Mouse (Mus musculus): ENCODE data around the gene Tanc2. TPM values are rescaled to one million over a fixed set of nuclear protein-coding genes. Genes with fewer than 3 reads are reported as not detected.

The Tanc2 gene
- total and polyA plus RNA-seq, 2 experiments from 2014 or later: 5.2 to 25.0 TPM

DNA sequence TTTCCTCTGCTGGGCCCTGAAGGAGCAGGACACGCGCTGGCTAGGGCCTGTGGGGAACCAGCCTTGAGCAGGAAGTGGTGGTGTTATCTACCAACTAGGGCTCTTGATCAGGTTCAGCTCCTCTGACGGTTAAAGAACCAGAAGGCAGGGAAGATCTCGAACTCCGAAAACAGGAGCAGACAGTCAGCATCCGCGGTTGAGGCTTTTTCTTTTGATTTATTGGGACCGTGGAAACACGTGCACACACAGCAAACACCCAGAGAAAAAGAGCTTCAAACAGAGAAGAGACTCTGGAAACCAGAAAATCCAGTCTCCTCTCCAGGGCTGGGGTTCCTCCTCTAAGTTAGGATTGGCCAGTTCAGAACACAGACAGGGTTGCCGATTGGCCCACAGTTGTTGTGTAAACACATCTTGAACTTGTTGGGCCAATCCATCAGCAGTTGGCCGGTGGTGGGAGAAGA lies 356.9 kb downstream of the Tanc2 start:
- whole genome bisulfite sequencing: 52% methylated on average over 11 of the region's 11 CpGs
- no peak overlapping the region for H3K4me2 ChIP-seq (ENCODE audit: low read depth, low read length)

DNA sequence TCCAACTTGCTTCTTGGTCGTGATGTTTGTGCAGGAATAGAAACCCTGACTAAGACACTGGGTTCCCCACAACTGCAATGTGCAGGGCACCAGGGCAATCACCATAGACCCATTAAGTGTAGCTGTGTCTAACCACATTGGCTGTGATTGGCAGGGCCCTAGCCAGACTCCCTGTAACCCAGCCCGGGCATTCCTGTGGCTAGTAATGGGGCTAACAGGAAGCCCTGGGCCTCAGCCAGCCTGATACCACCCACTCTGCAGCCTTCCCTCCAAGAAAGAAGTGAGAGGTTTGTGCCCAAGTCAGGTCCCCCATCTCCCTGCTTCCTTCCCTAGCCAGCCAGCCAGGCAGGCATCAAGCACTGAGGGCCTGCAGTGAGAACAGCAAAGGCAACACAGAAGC lies 358.5 kb downstream of the Tanc2 start:
- Histone ChIP-seq H3K27ac (ENCODE audit: low read depth) (no peak overlapping the region), H3K36me3 (replicated peaks; ENCODE audit: control insufficient read depth, insufficient read depth, low read length) (no peaks in the 10 kb centered on the region), H3K4me2 (ENCODE audit: low read depth, low read length) (no peak overlapping the region), H3K4me1 (ENCODE audit: control insufficient read depth, insufficient read depth) (peaks cover 6% of the 10 kb centered on the region; the same call in 1 of the 2 replicates), H3K27me3 (ENCODE audit: control insufficient read depth, insufficient read depth, low read length) (0 out of 2 replicates have a peak, but pooled peaks cover 4% of the 10 kb centered on the region), H3K4me3 (ENCODE audit: low read depth, low read length) (no peak overlapping the region), H3K9me3 (replicated peaks; ENCODE audit: control insufficient read depth, low read length) (no peaks in the 10 kb centered on the region), H3K9ac (replicated peaks; ENCODE audit: low read depth, low read length) (no peak overlapping the region)
- 53% methylated on average over 2 of the region's 2 CpGs for WGBS
- no peak for DNase-seq (ENCODE audit: low spot score)
- TF ChIP-seq CTCF (IDR thresholded peaks at IDR 0.05; ENCODE audit: low read depth): no peak
- TF ChIP-seq EP300 (IDR thresholded peaks at IDR 0.05; ENCODE audit: low read depth): no peak
- ATAC-seq (ENCODE audit: insufficient read depth, low read depth): no peak

More for the DNA sequence above, 356.9 kb downstream of the Tanc2 start:
- Histone ChIP-seq H3K36me3 (replicated peaks; ENCODE audit: control insufficient read depth, insufficient read depth, low read length) (no peaks in the 10 kb centered on the region), H3K4me3 (ENCODE audit: low read depth, low read length) (no peak overlapping the region), H3K4me1 (ENCODE audit: control insufficient read depth, insufficient read depth) (peaks cover 6% of the 10 kb centered on the region; the same call in 1 of the 2 replicates), H3K9ac (replicated peaks; ENCODE audit: low read depth, low read length) (no peak overlapping the region), H3K27me3 (ENCODE audit: control insufficient read depth, insufficient read depth, low read length) (0 out of 2 replicates have a peak, but pooled peaks cover 4% of the 10 kb centered on the region), H3K27ac (ENCODE audit: low read depth) (no peak overlapping the region), H3K9me3 (replicated peaks; ENCODE audit: control insufficient read depth, low read length) (no peaks in the 10 kb centered on the region)
- DNase-seq (ENCODE audit: low spot score): no peak
- TF ChIP-seq CTCF (IDR thresholded peaks at IDR 0.05; ENCODE audit: low read depth): no peak
- ATAC-seq (ENCODE audit: insufficient read depth, low read depth): no peak

DNA sequence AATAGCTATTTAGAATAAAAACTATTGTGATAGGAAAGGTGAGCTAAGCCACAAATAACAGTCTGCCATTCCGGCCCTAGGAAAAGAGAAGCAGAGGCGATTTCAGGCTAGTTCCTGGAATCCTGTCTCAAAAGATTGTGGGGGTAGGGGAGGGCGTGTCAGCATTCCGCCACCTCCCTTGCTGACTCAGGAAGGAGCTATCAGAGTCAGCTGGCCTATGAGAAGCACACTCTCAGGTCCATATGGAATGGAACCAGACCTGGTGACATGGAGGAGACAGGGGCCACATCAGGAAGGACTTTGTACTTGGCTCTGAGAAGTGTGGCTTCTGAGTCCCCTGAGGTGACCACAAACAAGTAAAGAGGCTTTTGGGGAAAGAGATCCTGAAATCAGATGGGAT lies 360.7 kb downstream of the Tanc2 start:
- 0 out of 2 replicates have a peak, but pooled peaks cover 4% of the 10 kb centered on the region for H3K27me3 ChIP-seq (ENCODE audit: control insufficient read depth, insufficient read depth, low read length)
- H3K27ac ChIP-seq (ENCODE audit: low read depth): no peak overlapping the region
- ATAC-seq (ENCODE audit: insufficient read depth, low read depth) (no peak), DNase-seq (ENCODE audit: low spot score) (no peak)
- no peak for TF ChIP-seq EP300 (IDR thresholded peaks at IDR 0.05; ENCODE audit: low read depth)
- no peak for TF ChIP-seq CTCF (IDR thresholded peaks at IDR 0.05; ENCODE audit: low read depth)
- no peak overlapping the region for H3K4me3 ChIP-seq (ENCODE audit: low read depth, low read length)
- 51% methylated on average over 4 of the region's 4 CpGs for WGBS
- H3K36me3 ChIP-seq (replicated peaks; ENCODE audit: control insufficient read depth, insufficient read depth, low read length): no peaks in the 10 kb centered on the region
- H3K4me2 ChIP-seq (ENCODE audit: low read depth, low read length): no peak overlapping the region
- H3K4me1 ChIP-seq (ENCODE audit: control insufficient read depth, insufficient read depth): no peaks in the 10 kb centered on the region; the same call in 1 of the 2 replicates
- no peak overlapping the region for H3K9ac ChIP-seq (replicated peaks; ENCODE audit: low read depth, low read length)
- H3K9me3 ChIP-seq (replicated peaks; ENCODE audit: control insufficient read depth, low read length): no peaks in the 10 kb centered on the region

DNA sequence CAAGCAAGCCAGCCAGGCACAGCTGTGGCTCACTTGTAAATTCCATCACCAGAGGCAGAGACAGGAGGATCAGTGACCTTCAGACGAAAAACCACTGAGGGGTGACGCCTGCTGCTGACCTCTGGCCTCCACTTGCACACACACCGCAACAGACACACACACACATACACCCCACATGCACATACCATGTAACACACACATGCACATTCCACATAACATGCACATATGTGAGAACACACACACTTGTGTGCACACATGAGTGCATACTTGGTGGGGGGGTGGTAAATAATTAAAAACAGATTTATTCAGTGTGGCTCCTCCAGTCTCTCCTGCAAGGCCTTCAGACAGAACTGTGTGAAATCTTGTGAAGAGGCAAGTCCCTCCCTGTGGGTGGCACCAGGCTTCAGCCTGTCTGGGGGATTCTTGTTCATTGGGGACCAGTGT lies 361.8 kb downstream of the Tanc2 start:
- Histone ChIP-seq H3K4me3 (ENCODE audit: low read depth, low read length) (no peak overlapping the region), H3K4me1 (ENCODE audit: control insufficient read depth, insufficient read depth) (no peaks in the 10 kb centered on the region), H3K9ac (replicated peaks; ENCODE audit: low read depth, low read length) (no peak overlapping the region), H3K27ac (ENCODE audit: low read depth) (no peak overlapping the region), H3K4me2 (ENCODE audit: low read depth, low read length) (no peak overlapping the region), H3K9me3 (replicated peaks; ENCODE audit: control insufficient read depth, low read length) (no peaks in the 10 kb centered on the region), H3K36me3 (replicated peaks; ENCODE audit: control insufficient read depth, insufficient read depth, low read length) (no peaks in the 10 kb centered on the region), H3K27me3 (ENCODE audit: control insufficient read depth, insufficient read depth, low read length) (0 out of 2 replicates have a peak, but pooled peaks cover 4% of the 10 kb centered on the region)
- TF ChIP-seq CTCF (IDR thresholded peaks at IDR 0.05; ENCODE audit: low read depth) (no peak), EP300 (IDR thresholded peaks at IDR 0.05; ENCODE audit: low read depth) (no peak)
- ATAC-seq (ENCODE audit: insufficient read depth, low read depth) (no peak), DNase-seq (ENCODE audit: low spot score) (no peak)
- 68% methylated on average over 3 of the region's 3 CpGs for WGBS

DNA sequence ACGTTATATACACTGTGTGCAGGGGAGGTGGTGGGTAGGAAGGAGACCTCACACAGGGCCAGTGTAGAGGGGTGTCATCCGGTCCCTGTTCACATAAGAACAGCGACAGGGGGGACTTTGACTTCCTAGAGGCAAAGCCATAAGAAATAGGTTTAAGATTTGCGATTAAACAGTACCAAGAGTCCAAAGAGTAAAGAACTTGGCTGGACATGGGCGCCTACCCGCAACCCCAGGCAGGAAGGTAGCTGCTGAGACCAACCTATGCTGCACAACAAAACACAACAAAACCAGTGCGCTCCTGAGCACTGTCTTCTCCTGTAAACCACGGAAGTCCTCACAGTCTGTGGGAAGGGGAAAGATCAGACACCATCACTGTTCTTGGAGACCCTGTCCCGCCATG lies 362.3 kb downstream of the Tanc2 start:
- no peaks in the 10 kb centered on the region for H3K36me3 ChIP-seq (replicated peaks; ENCODE audit: control insufficient read depth, insufficient read depth, low read length)
- H3K4me1 ChIP-seq (ENCODE audit: control insufficient read depth, insufficient read depth): no peaks in the 10 kb centered on the region
- no peaks in the 10 kb centered on the region for H3K9me3 ChIP-seq (replicated peaks; ENCODE audit: control insufficient read depth, low read length)
- TF ChIP-seq CTCF (IDR thresholded peaks at IDR 0.05; ENCODE audit: low read depth) (no peak), EP300 (IDR thresholded peaks at IDR 0.05; ENCODE audit: low read depth) (no peak)
- no peak overlapping the region for H3K4me3 ChIP-seq (ENCODE audit: low read depth, low read length)
- DNase-seq (ENCODE audit: low spot score): no peak
- no peak overlapping the region for H3K27ac ChIP-seq (ENCODE audit: low read depth)
- ATAC-seq (ENCODE audit: insufficient read depth, low read depth): no peak
- 0 out of 2 replicates have a peak, but pooled peaks cover 4% of the 10 kb centered on the region for H3K27me3 ChIP-seq (ENCODE audit: control insufficient read depth, insufficient read depth, low read length)
- WGBS: 86% methylated on average over 9 of the region's 9 CpGs
- H3K4me2 ChIP-seq (ENCODE audit: low read depth, low read length): no peak overlapping the region
- H3K9ac ChIP-seq (replicated peaks; ENCODE audit: low read depth, low read length): no peak overlapping the region

DNA sequence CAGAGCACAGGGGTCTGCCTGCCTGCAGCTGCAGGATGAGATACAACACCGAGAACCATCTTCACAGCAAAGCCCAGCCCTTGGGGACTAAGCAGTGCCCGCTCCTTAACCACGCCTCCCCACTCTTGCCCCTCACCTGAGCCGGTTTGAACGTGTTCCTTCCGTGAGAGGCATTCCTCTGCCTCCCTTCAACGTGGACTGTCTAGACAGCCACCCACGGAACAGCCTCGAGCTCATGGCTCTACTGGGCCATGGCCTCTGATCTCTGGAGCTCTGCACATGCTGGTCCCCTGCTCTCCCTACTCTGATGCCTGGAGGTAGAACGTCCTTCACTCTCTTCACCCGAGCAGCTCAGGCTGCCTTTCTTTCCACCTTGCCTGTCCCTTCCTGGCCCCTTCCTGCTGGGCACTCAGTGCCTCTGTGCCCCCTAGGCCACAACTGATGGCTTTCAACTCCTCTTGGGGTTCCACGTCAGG lies 363.2 kb downstream of the Tanc2 start, which contains the start of gene Cyb561:
TSS of gene Cyb561 (minus strand) at position 426 of the 476 bp plus-strand sequence.
- Histone ChIP-seq H3K27me3 (ENCODE audit: control insufficient read depth, insufficient read depth, low read length) (0 out of 2 replicates have a peak, but pooled peaks cover 4% of the 10 kb centered on the region), H3K4me1 (ENCODE audit: control insufficient read depth, insufficient read depth) (no peaks in the 10 kb centered on the region), H3K4me3 (ENCODE audit: low read depth, low read length) (no peak within 1 kb of the TSS), H3K36me3 (replicated peaks; ENCODE audit: control insufficient read depth, insufficient read depth, low read length) (no peaks in the 10 kb centered on the region), H3K4me2 (ENCODE audit: low read depth, low read length) (no peak within 1 kb of the TSS), H3K9ac (replicated peaks; ENCODE audit: low read depth, low read length) (no peak within 1 kb of the TSS), H3K9me3 (replicated peaks; ENCODE audit: control insufficient read depth, low read length) (no peaks in the 10 kb centered on the region), H3K27ac (ENCODE audit: low read depth) (no peak within 1 kb of the TSS)
- WGBS: 68% methylated on average over 12 of the region's 12 CpGs
- no peak for TF ChIP-seq CTCF (IDR thresholded peaks at IDR 0.05; ENCODE audit: low read depth)
- TF ChIP-seq EP300 (IDR thresholded peaks at IDR 0.05; ENCODE audit: low read depth): no peak
- DNase-seq (ENCODE audit: low spot score) (no peak), ATAC-seq (ENCODE audit: insufficient read depth, low read depth) (no peak)

Data from heart, postnatal 0 days (tissue).